Mouse (Mus musculus) forebrain, embryonic 14.5 days (tissue): Measurements from ENCODE around the gene Cacng8. TPM values are rescaled to one million over a fixed set of nuclear protein-coding genes. Genes with fewer than 3 reads are reported as not detected.

ENCODE experiments used
- ATAC-seq: fragments of 200-750 bp; cut with Nextera tagmentation; 2 replicates; pipeline ENCODE4 v1.8.0; 2017; ENCODE audit warnings: mild to moderate bottlenecking, moderate library complexity
- DNase-seq: peaks from one replicate; pipeline ENCODE4 v3.0.0-alpha.2; 2015; ENCODE audit warnings: low spot score
- H3K27ac ChIP-seq: fragments of 300-500 bp; sonication (generic); 2 replicates; pipeline ENCODE4 v1.5.1; 2014; ENCODE audit warnings: low read depth, mild to moderate bottlenecking, control low read depth, low read length, moderate library complexity
- H3K27me3 ChIP-seq: fragments of 300-500 bp; sonication (generic); replicated peaks from 2 replicates; pipeline ENCODE4 v1.6.1; 2014; ENCODE audit warnings: low read length, control low read depth, mixed read lengths; ENCODE audit not compliant: control insufficient read depth, insufficient read depth
- H3K36me3 ChIP-seq: fragments of 300-500 bp; sonication (generic); 2 replicates; pipeline ENCODE4 v1.6.1; 2014; ENCODE audit warnings: low read length, control low read depth; ENCODE audit not compliant: control insufficient read depth, insufficient read depth
- H3K4me1 ChIP-seq: fragments of 300-500 bp; sonication (generic); 2 replicates; pipeline ENCODE4 v1.6.1; 2014; ENCODE audit warnings: antibody characterized with exemption, low read length, control low read depth; ENCODE audit not compliant: control insufficient read depth, insufficient read depth
- H3K4me2 ChIP-seq: fragments of 300-500 bp; sonication (generic); 2 replicates; pipeline ENCODE4 v1.6.1; 2014; ENCODE audit warnings: mild to moderate bottlenecking, control low read depth, low read length
- H3K4me3 ChIP-seq: fragments of 300-500 bp; sonication (generic); 2 replicates; pipeline ENCODE4 v1.5.1; 2014; ENCODE audit warnings: low read depth, low read length, control low read depth
- H3K9ac ChIP-seq: fragments of 300-500 bp; sonication (generic); 2 replicates; pipeline ENCODE4 v1.6.1; 2014; ENCODE audit warnings: mild to moderate bottlenecking, low read length, control low read depth, moderate library complexity
- H3K9me3 ChIP-seq: fragments of 300-500 bp; sonication (generic); replicated peaks from 2 replicates; pipeline ENCODE4 v1.6.1; 2016; ENCODE audit warnings: low read length, control low read depth, mixed read lengths; ENCODE audit not compliant: control insufficient read depth
- WGBS: fragments of 180-500 bp; shearing (Covaris S2); extraction: QIAGEN DNeasy Blood & Tissue Kit; methylation state at CpG from one replicate; pipeline ENCODE4 v1.1.7; 2014; 5-methylcytosine and 5-hydroxymethylcytosine counted together
- polyA plus RNA-seq: library from polyadenylated mRNA; unstranded; fragments of >200 nt; fragmentation: Nextera tagmentation; extraction: Ambion mirVana; gene quantifications from 2 replicates; pipeline ENCODE4 v1.2.1, GENCODE M21; 2014

Gene Cacng8
- polyA plus RNA-seq, 1 experiment from 2014 or later: 11.1 TPM

DNA sequence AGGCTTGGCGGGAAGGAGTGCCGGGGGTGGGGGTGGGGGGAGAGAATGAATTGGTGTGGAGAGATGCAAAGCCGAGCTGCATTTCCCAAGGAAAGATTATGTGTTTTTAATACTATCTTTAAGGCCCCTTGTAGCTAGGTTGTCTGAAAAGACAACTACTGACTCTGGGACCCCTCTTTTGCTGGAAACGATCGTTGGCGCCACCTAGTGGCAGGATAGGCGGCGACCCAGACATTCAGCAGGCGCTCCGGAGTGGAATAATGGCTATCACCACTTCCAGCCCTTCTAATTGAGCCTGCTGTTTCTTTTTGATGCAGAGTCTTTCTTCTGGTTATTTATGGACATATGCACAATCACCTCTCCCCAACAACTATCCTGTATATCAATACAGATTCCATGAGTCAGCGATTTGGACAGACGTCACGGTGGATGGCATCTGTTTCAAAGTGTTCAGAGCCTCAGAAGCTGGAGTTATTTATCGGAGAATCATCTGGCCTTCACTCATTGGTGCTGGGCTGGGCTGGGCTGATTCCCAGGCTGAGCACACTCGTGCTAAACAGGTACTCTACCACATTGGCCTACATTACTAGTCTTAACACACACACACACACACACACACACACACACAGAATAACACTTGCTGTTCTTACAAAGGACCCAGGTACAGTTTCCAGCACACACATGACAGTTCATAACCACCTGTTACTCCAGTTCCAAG, 58.4 kb downstream of the Cacng8 start:
- Histone ChIP-seq H3K27ac (no peak overlapping the region), H3K9ac (no peak overlapping the region), H3K9me3 (no peaks in the 10 kb centered on the region), H3K27me3 (no peaks in the 10 kb centered on the region), H3K36me3 (no peaks in the 10 kb centered on the region), H3K4me2 (no peak overlapping the region), H3K4me1 (no peaks in the 10 kb centered on the region), H3K4me3 (no peak overlapping the region)
- ATAC-seq (peak; percentile 79), DNase-seq (peak; percentile 78)
- WGBS: 17% methylated on average over 15 of the region's 15 CpGs

DNA sequence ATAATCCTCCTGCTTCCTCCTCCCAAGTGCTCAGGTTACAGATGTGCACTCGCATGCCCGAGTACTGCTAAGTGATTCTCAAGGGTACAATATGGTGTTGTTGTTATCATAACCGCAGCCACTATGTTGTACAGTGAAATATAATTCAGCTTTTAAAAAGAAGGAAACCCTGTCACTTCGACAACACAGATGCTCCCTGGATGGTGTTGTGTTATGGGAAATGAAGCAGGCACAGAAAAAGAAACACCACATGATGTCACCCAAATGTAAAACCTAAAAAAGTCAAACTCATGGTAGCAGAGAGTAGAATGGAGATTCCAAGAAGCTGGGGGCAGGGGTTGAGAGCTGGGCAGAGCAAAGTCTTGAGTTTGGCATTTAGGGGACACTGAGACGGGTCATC, 60.2 kb downstream of the Cacng8 start:
- no peaks in the 10 kb centered on the region for H3K36me3 ChIP-seq
- H3K27me3 ChIP-seq: no peaks in the 10 kb centered on the region
- ATAC-seq: no peak
- no peaks in the 10 kb centered on the region for H3K4me1 ChIP-seq
- no peak overlapping the region for H3K4me3 ChIP-seq
- no peak overlapping the region for H3K4me2 ChIP-seq
- 77% methylated on average over 5 of the region's 5 CpGs for WGBS
- no peaks in the 10 kb centered on the region for H3K9me3 ChIP-seq
- H3K9ac ChIP-seq: no peak overlapping the region
- DNase-seq: no peak
- no peak overlapping the region for H3K27ac ChIP-seq

GRCm38 (mm10) chr7:3451161-3451560, 60.7 kb downstream of the Cacng8 start:
- DNase-seq: no peak
- Histone ChIP-seq H3K4me1 (no peaks in the 10 kb centered on the region), H3K4me2 (no peak overlapping the region), H3K9me3 (no peaks in the 10 kb centered on the region), H3K27me3 (no peaks in the 10 kb centered on the region), H3K4me3 (no peak overlapping the region), H3K27ac (no peak overlapping the region), H3K9ac (no peak overlapping the region), H3K36me3 (no peaks in the 10 kb centered on the region)
- no peak for ATAC-seq
- WGBS: 53% methylated on average over 6 of the region's 6 CpGs

- WGBS: 60% methylated on average over 12 of the region's 12 CpGs
- no peak overlapping the region for H3K4me2 ChIP-seq
- H3K9me3 ChIP-seq: no peaks in the 10 kb centered on the region
- no peaks in the 10 kb centered on the region for H3K36me3 ChIP-seq
- H3K27me3 ChIP-seq: no peaks in the 10 kb centered on the region
- H3K4me3 ChIP-seq: no peak overlapping the region
- H3K27ac ChIP-seq: no peak overlapping the region
- no peak overlapping the region for H3K9ac ChIP-seq
- no peak for DNase-seq
- no peak for ATAC-seq
- no peaks in the 10 kb centered on the region for H3K4me1 ChIP-seq
Observed at GRCm38 (mm10) chr7:3452821-3453485, 62.5 kb downstream of the Cacng8 start.

- no peak overlapping the region for H3K4me3 ChIP-seq
- ATAC-seq (no peak), DNase-seq (peak; percentile 25)
- H3K27ac ChIP-seq: no peak overlapping the region
- WGBS: 63% methylated on average over 10 of the region's 11 CpGs
- H3K9me3 ChIP-seq: no peaks in the 10 kb centered on the region
- no peaks in the 10 kb centered on the region for H3K36me3 ChIP-seq
- no peaks in the 10 kb centered on the region for H3K4me1 ChIP-seq
- no peaks in the 10 kb centered on the region for H3K27me3 ChIP-seq
- H3K4me2 ChIP-seq: no peak overlapping the region
- no peak overlapping the region for H3K9ac ChIP-seq
Observed at GRCm38 (mm10) chr7:3453486-3454183, 63.2 kb downstream of the Cacng8 start.

DNA sequence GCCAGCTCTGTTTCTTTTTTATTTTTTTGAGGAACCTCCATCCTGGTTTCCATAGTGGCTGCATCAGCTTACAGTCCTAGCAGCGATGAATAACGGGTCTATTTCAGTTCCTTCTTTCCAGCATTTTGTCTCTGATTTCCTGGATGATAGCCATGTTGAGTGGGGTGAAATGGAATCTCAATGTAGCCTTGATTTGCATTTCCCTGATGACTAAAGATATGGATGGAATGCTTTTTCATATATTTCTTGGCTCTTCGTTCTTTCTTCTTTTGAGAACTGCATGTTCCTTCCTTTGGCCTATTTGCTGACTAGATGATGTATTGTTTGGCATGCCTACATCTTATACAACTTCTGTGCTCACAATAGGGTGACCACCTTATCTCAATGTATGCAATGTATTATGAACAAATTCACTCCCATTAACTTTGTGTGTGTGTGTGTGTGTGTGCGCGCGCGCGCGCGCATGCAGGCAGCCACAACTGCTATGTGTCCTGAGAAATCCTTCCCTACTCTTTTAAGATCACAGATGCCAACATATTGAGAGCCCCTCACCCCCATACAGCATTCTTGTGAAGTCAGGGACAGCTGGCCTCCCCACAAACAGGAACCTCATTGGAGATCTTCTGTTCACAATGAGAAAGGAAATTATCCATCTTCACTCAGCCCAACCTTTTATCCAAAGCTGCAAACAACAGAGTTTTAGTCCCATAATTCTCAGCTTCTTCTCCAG, 66.8 kb downstream of the Cacng8 start:
- Histone ChIP-seq H3K4me3 (no peak overlapping the region), H3K4me1 (no peaks in the 10 kb centered on the region), H3K27me3 (no peaks in the 10 kb centered on the region), H3K36me3 (no peaks in the 10 kb centered on the region), H3K9me3 (no peaks in the 10 kb centered on the region), H3K27ac (no peak overlapping the region), H3K4me2 (no peak overlapping the region), H3K9ac (no peak overlapping the region)
- 95% methylated on average over 10 of the region's 10 CpGs for WGBS
- ATAC-seq: no peak
- no peak for DNase-seq

DNA sequence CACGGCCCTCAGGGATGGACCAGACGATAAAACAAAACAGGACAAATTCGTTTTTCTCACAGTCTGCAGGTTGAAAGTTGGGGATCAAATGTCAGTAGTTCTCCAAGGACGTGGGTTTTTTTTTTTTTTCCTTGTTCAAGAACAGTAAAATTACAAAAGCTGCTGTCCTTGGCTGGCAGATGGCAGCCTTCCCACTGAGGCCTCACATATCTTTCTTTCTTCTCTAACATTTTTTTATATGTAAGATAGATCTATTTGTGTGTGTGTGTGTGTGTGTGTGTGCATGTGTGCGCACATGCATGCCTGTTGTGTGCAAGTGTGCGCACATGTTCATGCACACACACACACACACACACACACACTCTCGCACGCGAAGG, 67.3 kb downstream of the Cacng8 start:
- no peak overlapping the region for H3K4me3 ChIP-seq
- no peak overlapping the region for H3K4me2 ChIP-seq
- ATAC-seq (no peak), DNase-seq (no peak)
- H3K27ac ChIP-seq: no peak overlapping the region
- no peak overlapping the region for H3K9ac ChIP-seq
- H3K4me1 ChIP-seq: no peaks in the 10 kb centered on the region
- no peaks in the 10 kb centered on the region for H3K36me3 ChIP-seq
- no peaks in the 10 kb centered on the region for H3K9me3 ChIP-seq
- H3K27me3 ChIP-seq: no peaks in the 10 kb centered on the region
- WGBS: 81% methylated on average over 9 of the region's 9 CpGs

GRCm38 (mm10) chr7:3460261-3460660, 69.8 kb downstream of the Cacng8 start:
- Histone ChIP-seq H3K9me3 (no peaks in the 10 kb centered on the region), H3K4me2 (no peak overlapping the region), H3K36me3 (no peaks in the 10 kb centered on the region), H3K27ac (no peak overlapping the region), H3K9ac (no peak overlapping the region), H3K4me3 (no peak overlapping the region), H3K27me3 (no peaks in the 10 kb centered on the region), H3K4me1 (no peaks in the 10 kb centered on the region)
- ATAC-seq: no peak
- no peak for DNase-seq
- 88% methylated on average over 8 of the region's 8 CpGs for WGBS
